Mouse (Mus musculus): ENCODE measurements around the gene Kcnj15. TPM values are rescaled to one million over a fixed set of nuclear protein-coding genes. Genes with fewer than 3 reads are reported as not detected.

The Kcnj15 gene
- not detected for total RNA-seq (2023)

DNA sequence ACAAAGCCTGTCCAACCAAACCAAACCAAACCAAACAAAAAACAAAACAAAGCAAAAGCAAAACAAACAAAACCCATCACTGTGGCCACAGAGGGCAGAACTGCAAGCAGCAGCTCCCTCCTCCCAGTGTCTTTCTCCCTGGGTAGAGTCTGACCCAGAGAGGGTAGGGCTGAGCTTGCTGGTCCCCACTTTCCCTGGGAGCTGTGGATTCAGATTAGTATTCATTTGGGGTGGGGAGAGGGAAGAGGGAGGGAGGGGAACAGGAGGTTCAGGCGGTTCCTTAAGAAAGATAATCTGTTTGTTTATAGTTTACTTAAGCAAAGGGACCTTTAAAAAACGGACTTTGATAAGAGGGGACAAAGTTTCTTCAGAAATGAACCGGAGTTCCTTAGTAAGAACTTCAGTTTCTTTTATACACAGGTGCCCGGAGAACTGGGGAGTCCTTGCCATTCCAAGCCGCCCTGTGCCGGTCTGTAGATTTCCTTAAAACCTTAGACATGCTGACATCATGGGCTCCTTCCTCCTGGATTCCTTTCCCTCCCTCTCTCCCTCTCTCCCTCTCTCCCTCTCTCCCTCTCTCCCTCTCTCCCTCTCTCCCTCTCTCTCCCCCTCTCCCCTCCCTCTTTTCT is at the start of gene Kcnj15:
Gene Kcnj15, plus strand, starts transcription at position 293 of the 629 bp plus-strand sequence.

All from B cell, adult 67 days (primary cell).